Mouse (Mus musculus): Measurements from ENCODE around the gene Gm8229. TPM values are rescaled to one million over a fixed set of nuclear protein-coding genes. Genes with fewer than 3 reads are reported as not detected.
"Not testable (repeated sequence)": the region's sequence is repeated elsewhere in the genome, so short reads cannot be mapped to it uniquely, and the experiment has no call there.

Gm8229 gene
- total RNA-seq (2021) = not detected
- long read RNA-seq, experiment 1 = 0 reads
- long read RNA-seq, experiment 2 = 0 reads

DNA sequence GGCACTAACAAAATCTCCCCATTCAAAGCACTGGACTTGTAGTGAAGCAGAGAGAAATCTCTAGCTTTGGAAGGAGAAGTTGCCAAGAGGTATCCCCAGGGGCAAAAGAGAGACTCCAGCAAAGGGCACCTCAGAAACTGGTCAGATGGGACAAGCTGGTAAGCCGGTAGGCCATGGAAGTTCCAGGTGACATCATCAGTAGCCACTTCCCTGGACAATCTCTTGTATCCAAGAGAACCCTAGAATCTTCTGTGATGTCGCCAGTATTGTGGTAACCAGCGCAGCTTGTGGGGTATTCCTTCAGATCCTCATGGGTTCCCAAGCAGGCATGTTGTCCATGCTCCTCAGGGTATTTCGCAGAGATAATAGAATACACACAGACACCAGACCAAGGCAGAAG lies at the start of gene Gm8229:
TSS of gene Gm8229 (plus strand) at position 301 of the 400 bp plus-strand sequence.
- not testable (repeated sequence) for DNase-seq (ENCODE audit: low spot score in 2 of 2)

DNA sequence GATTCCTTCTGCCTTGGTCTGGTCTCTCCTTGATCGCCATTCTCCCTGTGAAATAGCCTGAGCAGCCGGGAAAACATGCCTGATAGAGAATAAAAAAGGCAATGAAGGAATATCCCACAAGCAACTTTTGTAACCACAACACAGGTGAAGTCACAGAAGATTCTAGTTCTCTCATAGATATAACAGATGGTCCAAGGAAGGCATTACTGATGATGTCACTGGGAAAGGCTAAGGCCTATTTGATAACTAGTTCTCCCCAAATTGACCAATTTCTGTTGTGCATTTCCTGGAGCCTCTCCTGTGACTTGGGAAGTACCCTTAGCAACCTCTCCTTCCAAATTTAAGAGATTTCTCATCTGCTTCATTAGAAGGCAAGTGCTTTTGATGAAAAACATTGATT lies 26.7 kb upstream of the Gm8229 start, which contains the start of gene Gm5930:
TSS of gene Gm5930 (minus strand) at position 101 of the 400 bp plus-strand sequence.
- not testable (repeated sequence) for DNase-seq (ENCODE audit: low spot score in 2 of 2)

DNA sequence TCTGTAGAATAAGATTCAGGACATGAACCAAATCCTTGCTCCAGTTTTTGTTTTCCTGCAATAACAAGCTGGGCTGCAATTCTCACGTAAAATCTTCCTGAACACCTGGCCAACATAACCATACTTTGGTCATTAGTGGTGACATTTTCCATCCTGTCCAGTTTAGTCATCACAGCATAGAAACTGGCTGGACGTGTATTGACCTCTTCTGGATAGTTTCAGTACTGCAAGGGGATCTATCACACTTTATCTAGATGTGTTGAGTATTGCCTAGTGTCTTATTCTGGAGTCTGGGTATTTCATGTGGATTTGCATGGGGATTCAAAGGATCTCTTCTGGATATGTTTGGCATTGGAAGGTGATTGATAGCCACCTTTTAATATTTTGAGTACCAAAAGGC lies 3.7 kb upstream of the Gm8229 start:
- DNase-seq (ENCODE audit: low spot score in 2 of 2) = not testable (repeated sequence)

DNA sequence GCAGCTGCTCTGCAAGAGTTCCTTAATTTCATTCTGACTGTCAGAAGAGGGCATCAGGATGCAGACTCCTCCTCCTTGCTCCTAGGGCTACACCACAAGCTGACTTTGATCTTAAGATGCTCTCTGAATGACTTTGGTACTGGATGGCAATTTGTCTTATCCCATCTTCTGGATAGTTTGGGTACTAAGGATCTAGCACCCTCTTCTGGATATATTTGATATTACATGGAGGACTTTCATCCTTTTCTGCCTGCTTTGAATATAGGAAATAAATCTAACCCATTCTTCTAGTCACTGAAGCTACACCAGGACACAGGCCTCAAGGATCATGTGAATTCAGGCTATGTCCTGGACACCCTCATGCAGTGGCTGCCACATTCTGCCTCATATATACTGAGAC lies 2.9 kb upstream of the Gm8229 start:
- DNase-seq (ENCODE audit: low spot score in 2 of 2) = not testable (repeated sequence)

DNA sequence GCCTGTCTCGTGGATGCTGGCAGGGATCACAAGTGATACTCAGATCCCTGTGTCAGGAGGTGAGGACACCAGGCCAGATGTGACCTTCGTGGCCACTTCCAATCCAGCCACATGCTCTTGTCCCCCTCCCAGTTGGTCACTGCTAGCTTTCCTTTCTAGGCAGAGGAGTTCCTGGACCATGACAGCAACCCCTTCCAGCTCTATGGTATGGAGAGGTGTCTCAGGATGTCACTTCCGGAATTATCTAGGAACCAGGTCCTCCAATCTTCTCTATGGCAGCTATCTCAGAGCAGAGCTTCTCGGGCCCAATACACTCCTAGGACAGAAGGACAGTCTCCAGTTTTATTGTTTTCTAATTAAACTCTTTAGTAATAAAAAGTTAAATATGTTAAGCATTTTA lies 19.1 kb downstream of the Gm8229 start:
- not testable (repeated sequence) for DNase-seq (ENCODE audit: low spot score in 2 of 2)

DNA sequence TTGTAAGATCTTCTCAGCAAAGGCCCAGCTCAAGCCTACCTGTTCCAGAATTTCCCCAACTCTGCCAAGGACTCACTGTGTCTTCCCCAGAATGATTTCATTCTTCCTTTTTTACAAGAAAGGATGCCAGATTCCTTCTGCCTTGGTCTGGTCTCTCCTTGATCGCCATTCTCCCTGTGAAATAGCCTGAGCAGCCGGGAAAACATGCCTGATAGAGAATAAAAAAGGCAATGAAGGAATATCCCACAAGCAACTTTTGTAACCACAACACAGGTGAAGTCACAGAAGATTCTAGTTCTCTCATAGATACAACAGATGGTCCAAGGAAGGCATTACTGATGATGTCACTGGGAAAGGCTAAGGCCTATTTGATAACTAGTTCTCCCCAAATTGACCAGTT lies 45.4 kb downstream of the Gm8229 start, which contains the start of gene Gm3371:
TSS of gene Gm3371 (minus strand) at position 101 of the 400 bp plus-strand sequence.
- not testable (repeated sequence) for DNase-seq (ENCODE audit: low spot score in 2 of 2)

Other genes with a start within 250 kb of the Gm8229 start
- gene Gm3327, start 241.5 kb upstream of the Gm8229 start, total RNA-seq (2021) = not detected
- gene Gm8212, start 167.7 kb upstream of the Gm8229 start, total RNA-seq (2021) = not detected
- gene 4930503E14Rik, start 152.1 kb upstream of the Gm8229 start, total RNA-seq (2021) = not detected
- not detected for gene Gm8220, start 79.8 kb upstream of the Gm8229 start, total RNA-seq (2021)
- not detected for gene Gm5930, start 26.8 kb upstream of the Gm8229 start, total RNA-seq (2021)
- gene Gm3371, start 45.3 kb downstream of the Gm8229 start, total RNA-seq (2021) = not detected
- not detected for gene Gm8232, start 68.3 kb downstream of the Gm8229 start, total RNA-seq (2021)
- not detected for gene BC061237, start 127.1 kb downstream of the Gm8229 start, total RNA-seq (2021)
- not detected for gene Gm17093, start 152.9 kb downstream of the Gm8229 start, total RNA-seq (2021)
- gene Gm8247, start 217.8 kb downstream of the Gm8229 start, total RNA-seq (2021) = not detected